In genomic region chr12:52027963-52028362, GRCm38 (mm10) we compare ENCODE assay signal across 12 mouse cellular contexts.
"Had no signal": no experiment of that assay in that cellular context is flagged by ENCODE, and none has a peak within 500 bp of the region (broad histone marks: within the 10 kb centered on the region; RNA-seq: fewer than 3 reads in every experiment).

Gene Gpr33, minus strand, starts transcription at chr12:52028063.

- DNase-seq: retina, postnatal 1 day; right cerebral cortex, adult 18-20 months; right cerebral cortex, postnatal 14 days; right cerebral cortex, postnatal 25 days; right cerebral cortex, postnatal 4 days; spleen, adult 18-20 months; thymus, adult 18-20 months; thymus, adult 2 months; thymus, postnatal 14 days; thymus, postnatal 25 days; thymus, postnatal 36 days; thymus, postnatal 4 days had no signal
